9 mouse cellular contexts compared by ENCODE assay signal in the genomic region with DNA sequence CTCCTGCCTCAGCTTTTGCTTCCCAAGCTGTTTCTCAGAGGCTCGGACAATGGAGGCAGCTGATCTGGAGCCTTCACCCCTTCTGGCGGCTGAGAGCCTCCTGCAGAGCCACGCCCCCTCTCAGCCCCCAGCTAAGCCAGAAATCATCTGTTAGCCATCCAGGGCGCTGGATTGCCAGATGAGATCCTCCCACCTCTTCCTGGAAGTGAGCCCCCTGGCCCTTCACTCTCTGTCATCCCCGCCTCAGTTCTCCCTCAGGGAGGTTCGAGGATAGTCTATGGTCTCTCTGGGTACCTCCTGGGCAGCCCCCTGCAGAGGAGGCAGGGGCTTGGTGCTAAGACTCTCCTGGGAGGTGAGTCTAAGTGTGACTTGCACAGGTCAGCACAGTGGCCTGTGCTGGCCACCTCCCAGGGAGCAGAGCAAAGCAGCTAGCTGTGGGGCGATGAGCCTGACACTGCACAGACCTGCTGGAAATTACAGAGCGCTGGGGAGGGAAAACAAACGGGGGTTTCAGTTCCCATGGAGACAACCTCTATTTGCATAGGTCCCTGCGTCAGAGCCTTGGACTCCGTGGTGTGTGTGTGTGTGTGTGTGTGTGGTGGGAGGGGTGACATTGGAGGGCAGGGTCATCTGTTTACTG. TPM values are rescaled to one million over a fixed set of nuclear protein-coding genes. Genes with fewer than 3 reads are reported as not detected.
DNase-seq lines count a peak whose midpoint lies in the region; ATAC-seq lines count a peak whose summit lies in the region.
"Had no signal": no experiment of that assay in that cellular context is flagged by ENCODE, and none has a peak within 500 bp of the region (broad histone marks: within the 10 kb centered on the region; RNA-seq: fewer than 3 reads in every experiment).

No protein-coding gene starts in this region.

- H3K4me1 ChIP-seq in kidney, embryonic 15.5 days = peaks cover 63% of the 10 kb centered on the region
- H3K4me1 ChIP-seq in heart, embryonic 11.5 days (ENCODE audit: control insufficient read depth, insufficient read depth, low read length) = peaks cover 32% of the 10 kb centered on the region
- H3K4me1 ChIP-seq in limb, embryonic 13.5 days = peaks cover 71% of the 10 kb centered on the region
- H3K4me1 ChIP-seq in neural tube, embryonic 12.5 days = peaks cover 29% of the 10 kb centered on the region

- no peaks in the 10 kb centered on the region for H3K9me3 ChIP-seq in kidney, embryonic 15.5 days (replicated peaks)
- no peaks in the 10 kb centered on the region for H3K9me3 ChIP-seq in heart, embryonic 11.5 days (replicated peaks; ENCODE audit: control insufficient read depth, low read length)
- H3K9me3 ChIP-seq in limb, embryonic 13.5 days = no peaks in the 10 kb centered on the region
- no peaks in the 10 kb centered on the region for H3K9me3 ChIP-seq in neural tube, embryonic 12.5 days

- DNase-seq in kidney, adult 9 months = no peak
- peak; percentile 90 for DNase-seq in embryo, embryonic 11 days
- DNase-seq in c-Kit-positive CD71-positive TER-119-positive erythroid progenitor cells, embryonic 14.5 days (ENCODE audit: low spot score) = no peak
- DNase-seq in layer of hippocampus, postnatal 25 days (ENCODE audit: extremely low spot score in 1 of 2, low spot score in 1 of 2) = no peak

- H3K4me3 ChIP-seq in kidney, embryonic 15.5 days (replicated peaks) = peak overlapping the region; percentile 27
- H3K4me3 ChIP-seq in heart, embryonic 11.5 days (ENCODE audit: low read depth, low read length) = peak overlapping the region; percentile 27
- peak overlapping the region; percentile 25 for H3K4me3 ChIP-seq in limb, embryonic 13.5 days
- no peak overlapping the region for H3K4me3 ChIP-seq in neural tube, embryonic 12.5 days

- H3K9ac ChIP-seq in kidney, embryonic 15.5 days = peak overlapping the region; percentile 41; the same call in 1 of the 2 replicates
- peak overlapping the region; percentile 23 for H3K9ac ChIP-seq in heart, embryonic 11.5 days (ENCODE audit: low read depth, low read length)
- H3K9ac ChIP-seq in limb, embryonic 13.5 days = peak overlapping the region; percentile 55
- H3K9ac ChIP-seq in neural tube, embryonic 12.5 days = 0 out of 2 replicates have a peak overlapping the region, but pooled peaks have one; percentile 10

- WGBS in kidney, embryonic 15.5 days = 4% methylated on average over 11 of the region's 11 CpGs
- WGBS in heart, embryonic 11.5 days (ENCODE audit: insufficient replicate concordance) = 3% methylated on average over 11 of the region's 11 CpGs
- WGBS in limb, embryonic 13.5 days = 3% methylated on average over 11 of the region's 11 CpGs
- under 1% methylated on average over 11 of the region's 11 CpGs for WGBS in neural tube, embryonic 12.5 days

- 0 out of 2 replicates have a peak, but pooled peaks cover 4% of the 10 kb centered on the region for H3K27me3 ChIP-seq in kidney, embryonic 15.5 days
- H3K27me3 ChIP-seq in heart, embryonic 11.5 days (ENCODE audit: control insufficient read depth, insufficient read depth, low read length) = no peaks in the 10 kb centered on the region
- no peaks in the 10 kb centered on the region for H3K27me3 ChIP-seq in limb, embryonic 13.5 days
- H3K27me3 ChIP-seq in neural tube, embryonic 12.5 days (replicated peaks) = 0 out of 2 replicates have a peak, but pooled peaks cover 3% of the 10 kb centered on the region

- peak; percentile 72 for ATAC-seq in kidney, embryonic 15.5 days (replicated peaks; ENCODE audit: low FRiP score)
- peak; percentile 50; the same call in 1 of the 2 replicates for ATAC-seq in heart, embryonic 11.5 days (replicated peaks; ENCODE audit: insufficient number of reproducible peaks, low FRiP score, low TSS enrichment)
- ATAC-seq in limb, embryonic 13.5 days (ENCODE audit: low FRiP score, low read depth) = peak; percentile 67; the same call in 1 of the 2 replicates
- peak; percentile 82 for ATAC-seq in neural tube, embryonic 12.5 days (ENCODE audit: low FRiP score, low read depth)

- peak overlapping the region; percentile 92 for H3K27ac ChIP-seq in kidney, embryonic 15.5 days
- peak overlapping the region; percentile 46 for H3K27ac ChIP-seq in heart, embryonic 11.5 days (ENCODE audit: low read depth, low read length)
- H3K27ac ChIP-seq in limb, embryonic 13.5 days = peak overlapping the region; percentile 79; the same call in 1 of the 2 replicates
- H3K27ac ChIP-seq in neural tube, embryonic 12.5 days = peak overlapping the region; percentile 33

- H3K36me3 ChIP-seq in kidney, embryonic 15.5 days = no peaks in the 10 kb centered on the region
- no peaks in the 10 kb centered on the region for H3K36me3 ChIP-seq in heart, embryonic 11.5 days (ENCODE audit: control insufficient read depth, insufficient read depth, low read length)
- H3K36me3 ChIP-seq in limb, embryonic 13.5 days = no peaks in the 10 kb centered on the region
- H3K36me3 ChIP-seq in neural tube, embryonic 12.5 days = no peaks in the 10 kb centered on the region

- peak overlapping the region; percentile 57 for H3K4me2 ChIP-seq in kidney, embryonic 15.5 days
- peak overlapping the region; percentile 60 for H3K4me2 ChIP-seq in heart, embryonic 11.5 days
- H3K4me2 ChIP-seq in limb, embryonic 13.5 days (replicated peaks) = peak overlapping the region; percentile 57
- peak overlapping the region; percentile 48 for H3K4me2 ChIP-seq in neural tube, embryonic 12.5 days (replicated peaks)

RNA-seq across cellular contexts. Expression of gene Ccr7, which starts 22.7 kb away (rescaled TPM):
- 0.17 and 0.18 TPM in 2 replicates for polyA plus RNA-seq in kidney, embryonic 15.5 days (2015; fragmentation: Nextera tagmentation; extraction: Ambion mirVana)
- polyA plus RNA-seq in heart, embryonic 11.5 days (2014; fragmentation: Nextera tagmentation; extraction: Ambion mirVana) = 0.21 and 0.36 TPM in 2 replicates
- polyA plus RNA-seq in limb, embryonic 13.5 days (2015; fragmentation: Nextera tagmentation; extraction: Ambion mirVana) = 0.39 and 0.83 TPM in 2 replicates
- polyA plus RNA-seq in neural tube, embryonic 12.5 days (2016; fragmentation: Nextera tagmentation; extraction: Ambion mirVana) = 0.19 and 0.23 TPM in 2 replicates
- not detected for total RNA-seq in layer of hippocampus, postnatal 25 days (2021)

RNA-seq across cellular contexts. Expression of gene Tns4, which starts 43.1 kb away (rescaled TPM):
- 0.29 and 0.32 TPM in 2 replicates for polyA plus RNA-seq in kidney, embryonic 15.5 days (2015; fragmentation: Nextera tagmentation; extraction: Ambion mirVana)
- polyA plus RNA-seq in heart, embryonic 11.5 days (2014; fragmentation: Nextera tagmentation; extraction: Ambion mirVana) = 0.13 TPM in 1 of 2 replicates, not detected in the other
- polyA plus RNA-seq in limb, embryonic 13.5 days (2015; fragmentation: Nextera tagmentation; extraction: Ambion mirVana) = 0.55 and 1.2 TPM in 2 replicates
- polyA plus RNA-seq in neural tube, embryonic 12.5 days (2016; fragmentation: Nextera tagmentation; extraction: Ambion mirVana) = 0.22 and 0.41 TPM in 2 replicates
- total RNA-seq in layer of hippocampus, postnatal 25 days (2021) = not detected
- total RNA-seq: hematopoietic stem cell, adult 5-6 weeks had no signal

Comparison
In these comparisons a context has a peak if more than half of its experiments do, and no peak if none do; other contexts are left out.
1. H3K27ac ChIP-seq: peak in every context shown above with its lines; median percentile 92 in kidney, embryonic 15.5 days; 79 in limb, embryonic 13.5 days; 46 in heart, embryonic 11.5 days; 33 in neural tube, embryonic 12.5 days.